Mouse (Mus musculus) cerebellum, adult 2 months (tissue): ENCODE results near the gene Cybrd1. TPM values are rescaled to one million over a fixed set of nuclear protein-coding genes. Genes with fewer than 3 reads are reported as not detected.

Experiments used
- DNase-seq, 2 experiments: peaks; one replicate each; pipeline ENCODE4 v3.0.0; 2021
- H3K27ac ChIP-seq: fragments of 200-500 bp; 2 replicates; pipeline ENCODE4 v1.5.1; 2012; ENCODE audit warnings: low read length, control low read depth, inconsistent platforms; ENCODE audit not compliant: insufficient read depth
- H3K27me3 ChIP-seq: fragments of 200-500 bp; 2 replicates; pipeline ENCODE4 v1.6.1; 2012; ENCODE audit warnings: inconsistent platforms, mild to moderate bottlenecking, low read length, moderate library complexity; ENCODE audit not compliant: control insufficient read depth, insufficient read depth
- H3K4me1 ChIP-seq: fragments of 200-500 bp; 2 replicates; pipeline ENCODE4 v1.6.1; 2011; ENCODE audit warnings: low read length; ENCODE audit not compliant: control insufficient read depth, insufficient read depth
- H3K4me3 ChIP-seq: fragments of 200-500 bp; replicated peaks from 2 replicates; pipeline ENCODE3; 2011; ENCODE audit warnings: mild to moderate bottlenecking, low read depth, low read length, control low read depth; ENCODE audit not compliant: insufficient read depth
- CTCF ChIP-seq: fragments of 200-500 bp; IDR thresholded peaks from 2 replicates; pipeline ENCODE4 v1.5.1; 2011; ENCODE audit warnings: low read depth, mild to moderate bottlenecking, control low read depth, low read length, moderate library complexity, borderline replicate concordance; ENCODE audit not compliant: insufficient read depth
- POLR2A ChIP-seq: fragments of 200-500 bp; IDR thresholded peaks from 2 replicates; pipeline ENCODE4 v1.6.1; 2011; ENCODE audit warnings: low read length, control low read depth, borderline replicate concordance; ENCODE audit not compliant: insufficient read depth
- WGBS: fragments of 180-500 bp; shearing (Covaris S2); methylation state at CpG from one replicate; pipeline ENCODE4 v1.1.7; 2018; 5-methylcytosine and 5-hydroxymethylcytosine counted together
- polyA plus RNA-seq: library from polyadenylated mRNA; depleted of rRNA; stranded (reverse); fragments of >200 nt; gene quantifications from 2 replicates; pipeline ENCODE4 v1.2.3, GENCODE M21; 2012

Gene Cybrd1
- polyA plus RNA-seq, 1 experiment: 1.2 TPM

- DNase-seq: no peak
- no peaks in the 10 kb centered on the region for H3K4me1 ChIP-seq
- H3K4me3 ChIP-seq: no peak overlapping the region
- no peaks in the 10 kb centered on the region for H3K27me3 ChIP-seq
- WGBS: 91% methylated on average over 4 of the region's 4 CpGs
- TF ChIP-seq POLR2A (no peak), CTCF (no peak)
- H3K27ac ChIP-seq: no peak overlapping the region
Measured at GRCm38 (mm10) chr2:71090660-71091445, 26.9 kb upstream of the Cybrd1 start.

- TF ChIP-seq POLR2A: no peak
- TF ChIP-seq CTCF: no peak
- Histone ChIP-seq H3K4me3 (no peak overlapping the region), H3K27ac (no peak overlapping the region), H3K4me1 (no peaks in the 10 kb centered on the region), H3K27me3 (no peaks in the 10 kb centered on the region)
- 86% methylated on average over 7 of the region's 7 CpGs for WGBS
- DNase-seq: no peak
Measured at GRCm38 (mm10) chr2:71096170-71096569, 21.6 kb upstream of the Cybrd1 start.

GRCm38 (mm10) chr2:71102621-71103291 lies 15.0 kb upstream of the Cybrd1 start:
- Histone ChIP-seq H3K27me3 (no peaks in the 10 kb centered on the region), H3K27ac (no peak overlapping the region), H3K4me3 (no peak overlapping the region), H3K4me1 (no peaks in the 10 kb centered on the region)
- WGBS: 44% methylated on average over 10 of the region's 10 CpGs
- peak in 1 of 2 experiments; percentile 6 for DNase-seq
- no peak for TF ChIP-seq CTCF
- no peak for TF ChIP-seq POLR2A

GRCm38 (mm10) chr2:71103292-71103680 lies 14.4 kb upstream of the Cybrd1 start:
- WGBS: 90% methylated on average over 4 of the region's 4 CpGs
- no peaks in the 10 kb centered on the region for H3K27me3 ChIP-seq
- H3K27ac ChIP-seq: no peak overlapping the region
- H3K4me1 ChIP-seq: no peaks in the 10 kb centered on the region
- TF ChIP-seq POLR2A (no peak), CTCF (no peak)
- no peak for DNase-seq
- H3K4me3 ChIP-seq: no peak overlapping the region

GRCm38 (mm10) chr2:71104696-71105095 lies 13.0 kb upstream of the Cybrd1 start:
- Histone ChIP-seq H3K27me3 (no peaks in the 10 kb centered on the region), H3K27ac (no peak overlapping the region), H3K4me1 (no peaks in the 10 kb centered on the region), H3K4me3 (no peak overlapping the region)
- 49% methylated on average over 3 of the region's 3 CpGs for WGBS
- no peak for DNase-seq
- no peak for TF ChIP-seq CTCF
- TF ChIP-seq POLR2A: no peak

GRCm38 (mm10) chr2:71105469-71106215 lies 12.1 kb upstream of the Cybrd1 start:
- no peak overlapping the region for H3K4me3 ChIP-seq
- no peaks in the 10 kb centered on the region for H3K4me1 ChIP-seq
- no peaks in the 10 kb centered on the region for H3K27me3 ChIP-seq
- no peak for TF ChIP-seq CTCF
- TF ChIP-seq POLR2A: no peak
- no peak overlapping the region for H3K27ac ChIP-seq
- no peak for DNase-seq
- 76% methylated on average over 14 of the region's 14 CpGs for WGBS

- Histone ChIP-seq H3K27me3 (no peaks in the 10 kb centered on the region), H3K4me1 (no peaks in the 10 kb centered on the region), H3K4me3 (no peak overlapping the region), H3K27ac (no peak overlapping the region)
- TF ChIP-seq CTCF (no peak), POLR2A (no peak)
- no peak for DNase-seq
- WGBS: 85% methylated on average over 2 of the region's 2 CpGs
Measured at GRCm38 (mm10) chr2:71107225-71107624, 10.5 kb upstream of the Cybrd1 start.
